Mouse (Mus musculus) liver, embryonic 14.5 days (tissue): ENCODE results near the gene Vamp8.

Experiments used
- CTCF ChIP-seq: IDR thresholded peaks from 2 replicates; pipeline ENCODE4 v1.5.1; 2016; ENCODE audit warnings: antibody characterized with exemption, low read depth, control low read depth
- EP300 ChIP-seq: IDR thresholded peaks from 2 replicates; pipeline ENCODE4 v1.6.1; 2016; ENCODE audit warnings: antibody characterized with exemption, low read depth

DNA sequence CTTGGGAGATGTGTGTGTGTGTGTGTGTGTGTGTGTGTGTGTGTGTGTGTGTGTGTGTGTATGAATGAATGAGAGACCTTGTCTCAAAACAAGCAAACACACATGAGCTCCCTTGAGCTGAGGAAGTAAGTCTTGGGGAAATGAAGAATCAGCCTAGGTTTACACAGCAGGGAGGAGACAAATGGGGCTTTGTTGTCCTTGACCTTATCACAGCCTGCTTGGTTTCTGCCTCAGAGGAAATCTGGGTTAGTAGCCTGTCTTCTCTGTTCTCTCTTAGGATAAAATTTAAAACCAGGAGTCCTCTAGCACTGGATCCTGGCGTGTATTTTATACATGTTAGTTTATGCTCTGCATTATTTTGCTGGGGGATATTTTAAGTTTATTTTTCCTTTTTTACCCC is 29.3 kb upstream of the Vamp8 start:
- TF ChIP-seq CTCF (no peak), EP300 (no peak)
